Mouse (Mus musculus) cerebellum, adult 18-20 months (tissue): ENCODE results near the gene Cyp4f16.
"Not testable (repeated sequence)": the region's sequence is repeated elsewhere in the genome, so short reads cannot be mapped to it uniquely, and the experiment has no call there.

Source experiments
- DNase-seq, 2 experiments: peaks; one replicate each; pipeline ENCODE4 v3.0.0; 2021

The Cyp4f16 gene

DNA sequence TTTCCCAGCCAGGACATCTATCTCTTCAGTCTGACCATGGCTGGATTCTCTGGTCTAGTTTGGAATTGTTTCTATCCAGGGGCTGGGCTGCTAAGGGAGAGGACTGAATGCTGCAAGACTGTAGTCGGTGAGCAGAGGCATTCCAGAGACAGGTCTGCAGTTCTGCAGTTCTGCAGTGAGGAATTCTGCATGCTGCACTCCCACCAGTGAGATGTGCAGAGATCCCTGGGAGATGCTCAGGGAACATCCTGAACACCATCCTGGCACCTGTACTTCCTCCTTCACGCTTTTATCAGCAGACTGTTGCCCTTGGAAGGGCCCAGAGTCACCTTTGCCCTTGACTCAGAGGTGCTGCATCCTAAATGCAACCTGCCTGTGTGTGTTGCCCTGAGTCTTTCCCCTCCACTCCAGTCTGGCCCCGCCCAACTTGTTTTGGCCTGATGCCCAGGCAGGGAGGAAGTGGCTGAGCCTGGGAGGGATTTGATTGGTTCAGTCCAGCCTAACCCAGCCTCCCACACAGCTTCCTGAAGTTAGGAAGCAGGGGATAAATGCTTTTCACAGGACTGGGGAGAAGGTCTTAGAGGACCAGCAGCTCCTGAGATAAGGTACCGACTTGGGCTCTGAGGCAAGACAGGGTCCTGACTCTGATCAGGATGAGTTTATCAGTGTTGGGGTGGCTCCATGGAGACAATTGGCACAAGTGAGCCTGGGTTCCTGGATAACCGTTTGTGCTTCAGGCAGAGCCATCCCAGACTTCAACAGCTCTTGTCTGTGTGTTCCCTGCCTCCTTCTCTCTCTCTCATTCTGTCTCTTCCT is at the start of gene Cyp4f16:
Cyp4f16 (plus strand) TSS at position 508 of the 816 bp plus-strand sequence.
- peak; percentile 89 to 94 for DNase-seq

DNA sequence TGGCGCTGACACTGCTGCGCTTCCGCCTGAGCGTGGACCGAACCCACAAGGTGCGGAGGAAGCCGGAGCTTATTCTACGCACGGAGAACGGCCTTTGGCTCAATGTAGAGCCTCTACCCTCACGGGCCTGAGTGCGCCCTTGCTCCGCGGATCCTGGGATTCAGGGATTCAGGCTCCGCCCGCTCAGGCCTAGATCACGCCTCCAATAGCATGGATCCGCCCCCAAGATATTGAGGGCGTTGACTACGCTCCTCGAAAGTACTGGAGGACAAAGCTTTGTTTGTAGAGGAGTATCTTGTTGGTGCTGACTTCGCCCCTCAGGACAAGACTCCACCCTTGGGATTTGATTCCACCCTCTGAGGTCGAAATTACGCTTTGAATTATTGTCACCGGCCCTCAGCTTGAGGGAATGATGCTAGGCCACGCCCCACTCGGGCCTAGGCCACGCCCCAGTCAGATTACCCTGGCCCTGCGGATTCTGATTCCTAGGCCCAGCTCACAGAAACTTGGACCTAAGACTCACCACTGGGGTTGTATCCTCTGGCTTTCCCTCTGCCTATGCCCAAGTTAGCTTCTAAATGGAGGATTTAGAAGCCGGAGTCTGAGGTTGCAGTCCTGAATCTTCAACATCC is 43.9 kb upstream of the Cyp4f16 start:
- DNase-seq, result peak; percentile 16

DNA sequence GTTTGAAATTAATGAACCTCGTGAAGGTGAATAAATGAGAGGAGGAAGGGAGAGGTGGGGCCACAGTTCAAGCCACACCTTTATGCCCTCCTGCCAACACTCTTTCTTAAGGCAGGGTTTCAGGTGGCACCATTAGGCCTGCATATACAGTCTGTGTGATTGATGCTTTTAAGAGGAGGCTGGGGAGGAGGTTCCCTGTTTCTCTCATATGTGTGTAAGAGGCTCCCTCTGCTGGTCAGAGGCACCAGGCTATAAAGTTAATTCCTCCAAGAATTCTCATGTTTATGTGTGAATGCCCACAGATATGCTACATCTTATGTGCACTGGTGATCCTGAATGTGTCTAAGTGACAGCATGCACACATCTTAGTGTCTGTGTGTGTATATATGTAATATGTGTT is 41.8 kb upstream of the Cyp4f16 start:
- peak; percentile 74 for DNase-seq

DNA sequence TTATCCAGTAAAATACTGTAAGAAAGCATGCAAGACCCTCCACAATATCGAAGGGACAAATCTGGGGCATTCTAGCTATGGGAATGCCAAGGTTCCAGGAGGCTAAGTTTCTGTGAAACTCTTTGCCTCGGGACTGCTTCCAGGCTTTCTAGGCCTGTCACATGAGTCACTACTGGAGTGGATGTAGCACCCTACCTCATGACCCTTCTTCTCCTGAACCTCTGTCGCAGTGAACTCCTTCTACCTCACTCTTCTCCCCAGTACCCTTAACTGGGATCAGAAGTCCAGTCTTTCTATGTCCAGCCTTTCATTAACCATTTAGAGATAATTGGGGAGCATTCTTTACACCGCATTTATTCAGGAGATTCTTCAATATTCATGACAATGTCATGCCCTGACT is 35.8 kb upstream of the Cyp4f16 start:
- not testable (repeated sequence) for DNase-seq

DNA sequence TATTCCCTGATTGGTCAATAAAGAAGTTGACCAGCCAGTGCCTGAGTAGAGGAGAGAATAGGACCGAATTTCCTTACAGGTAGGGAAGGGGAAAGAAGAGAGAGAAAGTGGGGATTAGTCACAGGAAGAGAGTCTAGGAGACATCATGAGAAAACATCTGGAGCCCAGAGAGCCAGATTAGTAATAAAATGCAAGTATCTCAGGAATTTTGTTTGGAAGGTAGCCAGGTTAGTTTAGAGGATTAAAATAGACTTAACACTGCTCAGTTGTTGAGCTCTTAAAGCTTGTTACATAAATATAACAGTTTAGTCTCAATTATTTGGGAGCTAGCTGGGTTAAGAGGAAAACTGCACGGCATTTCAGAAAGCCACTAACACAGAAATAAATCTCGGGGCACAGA is 35.3 kb upstream of the Cyp4f16 start:
- no peak for DNase-seq

DNA sequence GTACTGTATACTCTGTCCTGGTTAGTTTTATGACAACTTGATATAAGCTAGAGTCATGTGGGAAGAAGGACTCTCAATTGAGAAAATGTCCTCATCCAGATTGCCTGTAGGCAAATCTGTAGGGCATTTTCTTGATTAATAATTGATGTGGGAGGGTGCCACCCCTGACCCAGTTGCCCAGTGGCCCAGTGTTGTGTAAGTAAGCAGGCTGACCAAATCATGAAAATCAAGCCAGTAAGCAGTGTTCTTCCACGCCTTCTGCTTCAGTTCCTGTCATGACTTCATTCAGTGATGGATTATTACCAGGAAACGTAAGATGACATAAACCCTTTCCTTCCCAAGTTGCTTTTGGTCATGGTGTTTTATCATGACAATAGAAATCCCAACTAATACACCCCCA is 33.2 kb upstream of the Cyp4f16 start:
- no peak for DNase-seq

DNA sequence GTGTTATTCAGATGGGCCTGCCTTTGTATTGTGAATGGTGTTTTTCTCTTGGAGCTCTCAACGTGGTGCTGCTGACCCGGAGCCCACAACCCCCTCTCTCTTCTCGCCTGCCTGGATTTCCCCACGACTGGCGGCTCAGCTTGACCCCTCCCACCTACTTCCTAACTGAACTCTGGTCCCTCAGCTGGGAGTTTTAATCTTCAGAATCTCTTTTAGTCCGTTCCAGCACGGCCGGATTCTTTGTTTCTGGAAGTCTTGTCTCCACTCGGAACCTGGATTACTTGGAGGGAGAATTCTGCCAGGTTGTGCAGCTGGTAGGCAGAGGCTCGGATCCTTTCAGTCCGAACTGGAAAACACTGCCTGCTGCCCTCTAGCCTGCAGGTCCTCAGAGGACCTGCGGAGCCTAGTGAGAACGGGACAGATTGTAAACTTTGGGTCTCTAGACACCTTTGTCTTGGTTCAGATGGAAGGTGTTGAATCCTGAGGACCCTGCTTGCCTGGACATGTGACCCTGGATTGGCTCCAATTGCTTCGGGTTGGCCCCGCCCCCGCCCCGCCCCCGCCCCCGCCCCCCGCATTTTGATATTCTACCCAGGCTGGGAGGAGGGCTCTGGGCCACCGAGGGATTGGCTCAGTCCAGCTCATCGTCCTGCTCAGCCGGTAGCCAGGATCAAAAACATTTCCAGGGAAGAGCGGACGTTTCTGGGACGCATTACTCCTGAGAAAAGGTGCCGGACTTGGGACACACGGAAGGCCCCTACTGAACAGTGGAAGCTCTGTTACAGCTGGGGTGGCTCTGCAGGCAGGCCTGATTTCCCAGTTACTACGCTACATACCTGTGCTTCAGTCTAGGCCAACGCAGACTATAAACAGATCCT is 30.3 kb upstream of the Cyp4f16 start, which contains the start of gene Cyp4f17:
Cyp4f17 (plus strand) TSS at position 200 of the 878 bp plus-strand sequence.
- peak; percentile 12 to 25 for DNase-seq

DNA sequence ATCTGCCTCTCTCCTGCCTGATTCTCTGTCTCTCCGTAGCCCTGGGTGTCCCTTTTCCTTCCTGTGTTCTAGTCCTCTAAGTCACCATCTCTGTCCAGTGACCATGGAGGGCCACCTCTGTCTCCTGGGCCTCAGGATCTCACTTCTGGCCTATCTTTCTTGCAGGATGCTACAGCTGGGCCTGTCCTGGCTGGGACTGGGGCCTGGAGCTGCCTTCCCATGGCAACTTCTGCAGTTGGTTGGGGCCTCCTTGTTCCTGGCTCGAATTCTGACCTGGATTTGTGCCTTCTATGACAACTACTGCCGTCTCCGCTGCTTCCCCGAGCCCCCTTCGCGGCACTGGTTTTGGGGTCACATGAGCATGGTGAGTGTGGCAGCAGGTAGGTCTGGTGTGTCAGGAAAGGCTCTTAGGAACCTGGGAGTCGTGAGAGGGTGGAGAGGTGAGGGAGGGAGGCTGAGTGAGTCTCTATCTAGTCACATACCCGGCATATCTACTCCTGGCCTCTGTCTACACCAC is 29.6 kb upstream of the Cyp4f16 start:
- DNase-seq, result peak in 1 of 2 experiments; percentile 7

DNA sequence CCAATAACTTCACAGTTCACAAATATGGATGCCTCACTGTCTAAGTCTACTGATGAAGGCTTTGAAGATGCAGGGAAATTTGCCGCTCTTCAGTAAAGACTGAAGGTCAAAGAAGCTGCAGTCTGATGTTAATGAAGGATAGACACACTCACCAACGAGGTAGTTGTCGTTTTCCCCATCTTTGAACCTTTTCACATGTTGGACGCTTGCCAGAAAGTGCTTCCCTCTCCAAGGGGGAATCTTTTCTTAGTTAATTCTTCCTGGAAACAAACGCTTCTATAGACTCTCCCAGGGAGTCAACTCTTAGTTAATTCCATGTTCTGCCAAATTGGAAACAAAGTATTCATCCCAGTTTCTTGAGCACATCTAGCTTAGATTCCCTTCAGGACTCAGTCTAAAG is 20.2 kb upstream of the Cyp4f16 start:
- DNase-seq, result no peak

DNA sequence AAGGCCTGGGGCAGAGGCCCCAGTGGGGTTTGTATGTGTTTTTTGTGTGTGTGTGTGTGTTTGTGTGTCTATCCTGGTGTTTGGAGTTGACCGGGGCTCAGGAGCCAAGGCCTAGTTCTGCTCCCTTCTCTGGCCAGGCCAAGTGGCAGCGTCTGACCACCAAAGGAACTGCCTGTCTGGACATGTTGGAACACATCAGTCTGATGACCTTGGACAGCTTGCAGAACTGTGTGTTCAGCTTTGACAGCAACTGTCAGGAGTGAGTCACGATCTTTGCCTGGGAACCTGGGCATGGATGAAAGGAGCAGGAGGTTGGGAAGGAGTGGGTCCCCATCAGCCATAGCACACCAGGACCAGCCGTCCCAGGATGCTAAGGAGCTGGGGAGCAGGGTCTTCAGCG is 14.4 kb upstream of the Cyp4f16 start:
- DNase-seq, result no peak

DNA sequence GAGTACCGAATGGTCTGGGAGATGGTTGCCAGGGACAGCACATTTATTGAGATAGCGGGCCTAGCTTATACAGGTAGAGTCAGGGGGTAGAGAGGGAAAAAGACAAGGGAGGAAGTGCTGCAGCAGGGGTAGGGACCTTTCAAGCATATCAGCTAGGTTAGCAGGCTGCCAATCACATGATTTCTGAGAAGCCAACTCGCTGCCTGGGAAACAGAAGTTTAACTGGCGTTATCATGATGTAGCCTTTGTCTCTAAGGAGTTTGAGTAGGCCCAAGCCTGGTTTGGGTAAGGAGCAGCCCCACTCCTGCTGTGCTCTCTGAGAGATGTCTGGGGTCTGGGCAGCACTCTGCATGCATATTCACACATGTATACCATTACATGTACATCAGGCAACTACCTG is 14.0 kb upstream of the Cyp4f16 start:
- DNase-seq, result no peak

DNA sequence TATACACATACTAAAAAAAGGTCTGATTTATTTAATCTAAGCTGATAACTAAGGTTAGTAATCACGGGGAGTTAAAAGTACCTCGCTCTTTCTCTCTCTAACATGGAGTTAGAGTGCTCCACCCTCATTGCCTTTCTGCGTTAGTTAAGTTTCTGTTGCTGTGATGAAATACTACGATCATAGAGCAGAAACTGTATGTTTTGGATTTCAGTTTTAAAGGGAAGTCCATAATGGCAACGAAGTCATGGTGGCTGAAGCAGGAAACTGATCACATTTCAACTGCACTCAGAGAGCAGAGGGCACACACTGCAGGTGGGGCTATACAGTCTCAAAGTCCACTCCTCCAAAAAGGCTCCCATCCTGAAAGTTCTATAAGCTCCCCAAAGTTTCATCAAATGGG is 13.5 kb upstream of the Cyp4f16 start:
- no peak for DNase-seq

DNA sequence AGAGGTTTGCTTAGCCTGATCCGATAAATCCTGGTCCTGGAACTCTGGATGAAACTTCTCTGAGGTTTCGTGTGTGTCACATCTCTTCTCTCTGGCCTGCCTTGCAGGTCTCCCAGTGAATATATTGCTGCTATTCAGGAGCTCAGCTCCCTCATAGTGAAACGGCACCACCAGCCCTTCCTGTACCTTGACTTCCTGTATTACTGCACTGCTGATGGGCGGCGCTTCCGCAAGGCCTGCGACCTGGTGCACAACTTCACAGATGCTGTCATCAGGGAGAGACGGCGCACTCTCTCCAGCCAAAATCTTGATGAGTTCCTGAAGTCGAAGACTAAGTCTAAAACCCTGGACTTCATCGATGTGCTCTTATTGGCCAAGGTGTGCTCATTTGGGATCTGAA is 12.5 kb upstream of the Cyp4f16 start:
- no peak for DNase-seq

DNA sequence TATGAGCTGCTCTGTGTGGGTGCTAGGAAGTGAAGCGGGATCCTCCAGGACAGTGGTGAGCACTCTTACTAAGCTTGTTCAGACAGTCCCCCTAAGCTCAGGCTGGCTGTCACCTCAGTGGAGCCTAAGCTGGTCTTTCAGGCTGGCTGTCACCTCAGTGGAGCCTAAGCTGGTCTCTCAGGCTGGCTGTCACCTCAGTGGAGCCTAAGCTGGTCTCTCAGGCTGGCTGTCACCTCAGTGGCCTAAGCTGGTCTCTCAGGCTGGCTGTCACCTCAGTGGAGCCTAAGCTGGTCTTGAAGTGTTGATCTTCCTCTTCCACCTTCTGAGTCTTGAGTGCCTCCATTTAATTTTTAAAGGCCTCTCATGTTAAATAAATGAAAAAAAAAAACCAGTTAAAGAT is 10.0 kb upstream of the Cyp4f16 start:
- not testable (repeated sequence) for DNase-seq

DNA sequence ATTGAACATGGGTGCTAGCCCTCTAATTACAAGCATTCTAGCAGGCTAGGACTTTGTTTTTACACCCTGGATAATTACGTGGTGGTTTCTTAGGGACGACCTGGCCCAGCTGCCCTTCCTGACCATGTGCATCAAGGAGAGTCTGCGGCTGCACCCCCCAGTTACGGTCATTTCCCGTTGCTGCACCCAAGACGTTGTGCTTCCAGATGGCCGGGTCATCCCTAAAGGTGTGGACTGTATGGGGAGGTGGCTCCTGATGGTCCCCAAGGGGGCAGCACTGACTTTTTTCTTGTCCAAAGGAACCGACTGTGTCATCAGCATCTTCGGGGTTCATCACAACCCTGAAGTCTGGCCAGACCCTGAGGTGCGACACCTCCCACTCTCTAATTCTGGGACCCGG is 8.6 kb upstream of the Cyp4f16 start:
- peak in 1 of 2 experiments; percentile 12 for DNase-seq

DNA sequence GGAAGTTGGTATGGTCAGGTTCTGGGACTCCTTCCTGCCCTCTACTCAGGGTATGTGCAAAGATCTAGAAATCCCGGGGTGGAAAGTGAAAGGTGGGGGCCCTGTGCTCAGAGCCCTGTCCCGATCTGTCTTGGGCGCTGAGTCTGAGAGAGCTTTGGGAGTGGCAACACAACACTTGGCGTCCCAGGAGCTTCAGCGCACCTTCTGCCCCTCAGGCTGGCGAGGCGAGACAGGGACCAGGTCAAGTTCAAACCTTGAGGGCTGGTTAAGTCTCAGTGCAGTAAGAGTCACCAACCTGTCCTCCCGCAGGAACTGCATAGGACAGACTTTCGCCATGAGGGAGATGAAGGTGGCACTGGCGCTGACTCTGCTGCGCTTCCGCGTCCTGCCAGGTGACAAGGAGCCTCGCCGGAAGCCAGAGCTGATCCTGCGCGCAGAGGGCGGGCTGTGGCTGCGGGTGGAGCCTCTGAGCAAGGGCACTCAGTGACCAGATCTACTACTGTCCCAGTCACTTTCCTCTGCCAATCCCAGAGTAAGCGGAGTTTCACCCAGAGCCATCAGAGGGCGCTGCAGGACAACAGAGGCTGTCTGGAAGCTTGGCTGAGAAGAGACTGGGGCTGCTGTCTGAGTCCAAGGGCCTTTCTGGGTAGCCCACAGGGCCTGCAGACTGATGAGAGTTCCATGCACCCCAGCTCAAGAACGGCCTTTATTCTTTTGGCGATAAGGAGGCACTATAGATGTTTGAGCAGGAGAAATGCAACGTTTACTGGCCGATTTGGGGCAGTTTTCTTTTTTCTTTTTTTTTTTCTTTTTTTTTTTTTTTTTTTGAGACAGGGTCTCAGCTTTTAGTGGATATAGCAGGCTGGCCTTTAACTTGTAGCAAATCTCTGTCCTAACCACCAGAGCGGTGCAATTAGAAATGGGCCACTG is 7.7 kb upstream of the Cyp4f16 start:
- DNase-seq, result peak; percentile 94 to 96

DNA sequence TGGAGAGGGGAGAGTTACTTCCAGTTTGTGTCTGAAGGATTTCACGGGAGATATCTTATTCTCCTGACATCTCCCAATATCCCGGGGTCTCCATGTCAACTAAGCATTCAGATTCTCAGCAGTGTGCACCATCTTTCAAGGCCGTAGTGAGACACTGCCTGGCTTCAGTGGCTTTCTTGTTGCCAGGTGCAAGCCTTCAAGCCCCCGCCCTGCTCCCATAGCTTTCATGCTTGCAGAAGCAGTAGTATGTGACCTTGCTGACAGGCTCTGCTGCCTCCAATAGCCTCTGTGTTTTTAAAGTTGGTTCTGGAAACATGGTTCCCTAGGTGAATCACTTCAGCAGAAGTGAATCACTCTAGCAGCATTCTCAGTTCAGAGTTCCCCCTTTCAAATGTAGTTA is 4.0 kb upstream of the Cyp4f16 start:
- not testable (repeated sequence) for DNase-seq

DNA sequence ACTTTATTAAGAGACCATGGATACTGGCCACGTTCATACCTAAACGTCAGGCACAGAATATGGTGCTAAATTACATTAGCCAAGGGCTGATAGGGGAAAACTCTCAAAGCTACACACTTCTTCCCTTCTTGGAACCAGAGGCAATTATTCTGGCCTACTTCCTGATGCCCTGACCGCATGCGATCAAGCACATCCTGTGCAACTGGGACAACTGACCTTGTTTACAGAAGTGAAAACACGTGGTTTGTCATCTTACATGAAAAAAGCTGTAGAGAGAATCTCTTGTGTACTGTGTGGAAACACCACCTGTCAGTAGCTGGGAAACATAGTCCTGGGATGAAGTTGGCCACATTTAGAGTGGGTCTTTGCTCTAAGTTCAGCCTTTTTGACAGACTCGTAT is 2.3 kb upstream of the Cyp4f16 start:
- DNase-seq, result no peak

DNA sequence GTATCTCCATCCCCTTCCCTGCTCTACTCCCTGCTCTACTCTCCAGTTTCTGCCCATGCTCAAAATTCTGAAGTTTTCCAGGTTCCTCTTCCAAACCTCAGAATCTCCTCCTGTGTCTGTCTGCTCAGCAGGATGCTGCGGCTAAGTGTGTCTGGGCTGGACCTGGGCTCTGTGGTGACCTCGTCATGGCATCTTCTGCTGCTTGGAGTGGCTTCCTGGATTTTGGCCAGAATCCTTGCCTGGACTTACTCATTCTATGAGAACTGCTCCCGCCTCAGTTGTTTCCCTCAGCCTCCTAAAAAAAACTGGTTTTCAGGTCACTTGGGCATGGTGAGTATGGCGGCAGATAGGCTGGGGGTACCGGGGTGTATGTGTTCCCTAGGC is 501 bp downstream of the Cyp4f16 start:
- peak; percentile 40 to 45 for DNase-seq

DNA sequence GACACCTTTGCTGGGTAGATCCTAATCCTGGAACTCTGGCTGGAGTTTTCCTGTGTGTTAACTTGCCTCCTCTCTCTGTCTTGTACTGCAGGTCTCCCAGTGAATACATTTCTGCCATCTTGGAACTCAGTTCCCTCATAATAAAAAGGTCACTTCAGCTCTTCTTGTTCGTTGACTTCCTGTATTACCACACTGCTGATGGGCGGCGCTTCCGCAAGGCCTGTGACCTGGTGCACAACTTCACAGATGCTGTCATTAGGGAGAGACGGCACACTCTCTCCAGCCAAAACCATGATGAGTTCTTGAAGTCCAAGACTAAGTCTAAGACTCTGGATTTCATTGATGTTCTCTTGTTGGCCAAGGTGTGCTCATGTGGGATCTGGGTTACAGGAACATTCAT is 8.4 kb downstream of the Cyp4f16 start:
- not testable (repeated sequence) for DNase-seq

DNA sequence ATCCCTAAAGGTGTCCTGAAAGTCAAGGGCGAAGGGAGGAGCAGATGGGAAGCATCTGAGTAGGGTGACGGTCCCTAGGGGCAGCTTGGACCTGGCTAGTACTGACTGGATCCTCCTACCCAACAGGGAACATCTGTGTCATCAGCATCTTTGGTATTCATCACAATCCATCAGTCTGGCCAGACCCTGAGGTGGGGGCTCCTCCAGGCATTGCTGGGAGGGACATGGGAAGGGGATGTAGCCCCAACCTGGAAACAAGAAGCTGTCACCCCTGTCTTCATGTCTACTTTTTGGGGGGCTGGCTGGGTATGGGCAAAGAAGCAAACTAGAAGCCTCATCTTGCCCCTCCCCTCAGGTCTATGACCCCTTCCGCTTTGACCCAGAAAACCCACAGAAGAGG is 14.0 kb downstream of the Cyp4f16 start:
- DNase-seq, result not testable (repeated sequence)
